Mouse (Mus musculus) right cerebral cortex, adult 18-20 months (tissue): ENCODE measurements at regions not wholly inside any gene's neighbourhood (a gene's known extent, or its start where the extent isn't known, plus 50 kb on each side); places are given as distances from the start of the nearest gene placed in this dataset.
"Not testable (repeated sequence)": the region's sequence is repeated elsewhere in the genome, so short reads cannot be mapped to it uniquely, and the experiment has no call there.

Source experiments
- DNase-seq: peaks from one replicate; pipeline ENCODE4 v3.0.0; 2022; ENCODE audit warnings: mixed read lengths

GRCm38 (mm10) chr4:94407503-94407902 is 148.8 kb upstream of the Gm10306 start:
- no peak for DNase-seq

GRCm38 (mm10) chr4:94412661-94413060 is 143.7 kb upstream of the Gm10306 start:
- DNase-seq, result no peak

GRCm38 (mm10) chr4:94425525-94425924 is 130.8 kb upstream of the Gm10306 start:
- DNase-seq, result not testable (repeated sequence)

GRCm38 (mm10) chr4:94427581-94427980 is 128.8 kb upstream of the Gm10306 start:
- DNase-seq, result no peak

GRCm38 (mm10) chr4:94432005-94432404 is 124.3 kb upstream of the Gm10306 start:
- DNase-seq, result no peak

GRCm38 (mm10) chr4:94437717-94438435 is 118.5 kb upstream of the Gm10306 start:
- peak; percentile 21 for DNase-seq

GRCm38 (mm10) chr4:94439159-94439836 is 117.0 kb upstream of the Gm10306 start:
- no peak for DNase-seq

GRCm38 (mm10) chr4:94446604-94447003 is 109.7 kb upstream of the Gm10306 start:
- no peak for DNase-seq
